In genomic region chr17:13715511-13715910, GRCm38 (mm10) we compare ENCODE assay signal across 16 mouse cellular contexts. TPM values are rescaled to one million over a fixed set of nuclear protein-coding genes. Genes with fewer than 3 reads are reported as not detected.
DNase-seq lines count a peak whose midpoint lies in the region; ATAC-seq and TF ChIP-seq lines count a peak whose summit lies in the region.
"Had no signal": no experiment of that assay in that cellular context is flagged by ENCODE, and none has a peak within 500 bp of the region (broad histone marks: within the 10 kb centered on the region; RNA-seq: fewer than 3 reads in every experiment).

No protein-coding gene starts in this region.

- no peaks in the 10 kb centered on the region for H3K36me3 ChIP-seq in intestine, embryonic 16.5 days (ENCODE audit: control insufficient read depth, insufficient read depth, low read length)
- H3K36me3 ChIP-seq in intestine, embryonic 15.5 days = no peaks in the 10 kb centered on the region
- H3K36me3 ChIP-seq in thymus, adult 2 months (ENCODE audit: control insufficient read depth, insufficient read depth, low read length) = no peaks in the 10 kb centered on the region
- H3K36me3 ChIP-seq: embryonic facial prominence, embryonic 12.5 days; hindbrain, embryonic 13.5 days; lung, embryonic 15.5 days; neural tube, embryonic 15.5 days had no signal

- no peak overlapping the region for H3K9ac ChIP-seq in intestine, embryonic 16.5 days (ENCODE audit: low read depth, low read length)
- no peak overlapping the region for H3K9ac ChIP-seq in intestine, embryonic 15.5 days
- H3K9ac ChIP-seq: embryonic facial prominence, embryonic 12.5 days; hindbrain, embryonic 13.5 days; lung, embryonic 15.5 days; neural tube, embryonic 15.5 days had no signal

- TF ChIP-seq CTCF in thymus, adult 2 months (IDR thresholded peaks at IDR 0.05; ENCODE audit: borderline replicate concordance, control insufficient read depth, extremely low read depth, insufficient read depth, low read length, poor library complexity) = no peak
- TF ChIP-seq CTCF in cerebellum, adult 2 months (IDR thresholded peaks at IDR 0.05; ENCODE audit: borderline replicate concordance, insufficient read depth, low read depth, low read length) = no peak

- DNase-seq in thymus, postnatal 4 days = peak; percentile 24
- DNase-seq in thymus, adult 2 months = no peak
- no peak for DNase-seq in frontal cortex, postnatal 25 days (ENCODE audit: low spot score in 2 of 2)
- no peak for DNase-seq in cerebellum, adult 2 months
- DNase-seq: cerebellum, postnatal 25 days; left cerebral cortex, postnatal 4 days; retina, postnatal 1 day; thymus, postnatal 25 days had no signal

- H3K27ac ChIP-seq in intestine, embryonic 16.5 days (ENCODE audit: low read length) = no peak overlapping the region
- no peak overlapping the region for H3K27ac ChIP-seq in intestine, embryonic 15.5 days
- no peak overlapping the region for H3K27ac ChIP-seq in thymus, adult 2 months (ENCODE audit: control insufficient read depth, insufficient read depth, low read length)
- H3K27ac ChIP-seq in cerebellum, adult 2 months (ENCODE audit: insufficient read depth, low read length) = no peak overlapping the region
- H3K27ac ChIP-seq: embryonic facial prominence, embryonic 12.5 days; hindbrain, embryonic 13.5 days; lung, embryonic 15.5 days; neural tube, embryonic 15.5 days had no signal

- 64% methylated on average over 9 of the region's 9 CpGs for WGBS in intestine, embryonic 16.5 days
- WGBS in intestine, embryonic 15.5 days = 62% methylated on average over 9 of the region's 9 CpGs
- 18% methylated on average over 9 of the region's 9 CpGs for WGBS in thymus, adult 2 months
- 51% methylated on average over 9 of the region's 9 CpGs for WGBS in cerebellum, adult 2 months

- 0 out of 2 replicates have a peak, but pooled peaks have one; percentile 23 for ATAC-seq in intestine, embryonic 16.5 days
- no peak for ATAC-seq in intestine, embryonic 15.5 days
- peak; percentile 97 for ATAC-seq in megakaryocyte progenitor cell, adult 5-6 weeks (replicated peaks; ENCODE audit: poor library complexity)

- no peak overlapping the region for H3K4me3 ChIP-seq in intestine, embryonic 16.5 days (ENCODE audit: low read length)
- H3K4me3 ChIP-seq in intestine, embryonic 15.5 days (replicated peaks) = no peak overlapping the region
- no peak overlapping the region for H3K4me3 ChIP-seq in thymus, adult 2 months (ENCODE audit: control insufficient read depth, insufficient read depth, low read length)
- no peak overlapping the region for H3K4me3 ChIP-seq in cerebellum, adult 2 months (replicated peaks; ENCODE audit: insufficient read depth, low read depth, low read length)
- H3K4me3 ChIP-seq: embryonic facial prominence, embryonic 12.5 days; hindbrain, embryonic 13.5 days; lung, embryonic 15.5 days; neural tube, embryonic 15.5 days had no signal

- H3K4me1 ChIP-seq in intestine, embryonic 16.5 days (ENCODE audit: control insufficient read depth, insufficient read depth, low read length) = no peaks in the 10 kb centered on the region
- H3K4me1 ChIP-seq in intestine, embryonic 15.5 days (replicated peaks) = no peaks in the 10 kb centered on the region
- H3K4me1 ChIP-seq in thymus, adult 2 months (replicated peaks; ENCODE audit: control insufficient read depth, insufficient read depth, low read length) = peaks cover 2% of the 10 kb centered on the region; the same call in 1 of the 2 replicates
- peaks cover 4% of the 10 kb centered on the region; the same call in 1 of the 2 replicates for H3K4me1 ChIP-seq in cerebellum, adult 2 months (ENCODE audit: control insufficient read depth, insufficient read depth, low read length)
- H3K4me1 ChIP-seq: embryonic facial prominence, embryonic 12.5 days; hindbrain, embryonic 13.5 days; lung, embryonic 15.5 days; neural tube, embryonic 15.5 days had no signal

- H3K27me3 ChIP-seq in intestine, embryonic 16.5 days (replicated peaks; ENCODE audit: control insufficient read depth, insufficient read depth, low read length) = no peaks in the 10 kb centered on the region
- no peaks in the 10 kb centered on the region for H3K27me3 ChIP-seq in intestine, embryonic 15.5 days (replicated peaks)
- H3K27me3 ChIP-seq in thymus, adult 2 months (ENCODE audit: control insufficient read depth, insufficient read depth, low read length) = no peaks in the 10 kb centered on the region
- no peaks in the 10 kb centered on the region for H3K27me3 ChIP-seq in cerebellum, adult 2 months (ENCODE audit: control insufficient read depth, insufficient read depth, low read length)
- H3K27me3 ChIP-seq: embryonic facial prominence, embryonic 12.5 days; hindbrain, embryonic 13.5 days; lung, embryonic 15.5 days; neural tube, embryonic 15.5 days had no signal

- H3K9me3 ChIP-seq in intestine, embryonic 16.5 days (ENCODE audit: control insufficient read depth, low read length) = no peaks in the 10 kb centered on the region
- no peaks in the 10 kb centered on the region for H3K9me3 ChIP-seq in intestine, embryonic 15.5 days
- H3K9me3 ChIP-seq: embryonic facial prominence, embryonic 12.5 days; hindbrain, embryonic 13.5 days; lung, embryonic 15.5 days; neural tube, embryonic 15.5 days had no signal

- no peak overlapping the region for H3K4me2 ChIP-seq in intestine, embryonic 16.5 days (ENCODE audit: low read depth, low read length)
- no peak overlapping the region for H3K4me2 ChIP-seq in intestine, embryonic 15.5 days (replicated peaks)
- H3K4me2 ChIP-seq: embryonic facial prominence, embryonic 12.5 days; hindbrain, embryonic 13.5 days; lung, embryonic 15.5 days; neural tube, embryonic 15.5 days had no signal

- TF ChIP-seq POLR2A in thymus, adult 2 months (IDR thresholded peaks at IDR 0.05; ENCODE audit: control insufficient read depth, extremely low read depth, insufficient read depth, low read length, poor library complexity) = no peak
- no peak for TF ChIP-seq POLR2A in cerebellum, adult 2 months (IDR thresholded peaks at IDR 0.05; ENCODE audit: borderline replicate concordance, insufficient read depth, low read length)

RNA-seq across cellular contexts. Expression of gene Afdn, which starts 44.8 kb away (rescaled TPM):
- 29.3 and 39.5 TPM in 2 replicates for polyA plus RNA-seq in intestine, embryonic 16.5 days (2015; fragmentation: Nextera tagmentation; extraction: Ambion mirVana)
- 76.6 and 84.9 TPM in 2 replicates for polyA plus RNA-seq in intestine, embryonic 15.5 days (2015; fragmentation: Nextera tagmentation; extraction: Ambion mirVana)
- polyA plus RNA-seq in thymus, adult 2 months (2012; rRNA removed) = 7.7 and 11.6 TPM in 2 replicates
- 2.5 and 3.7 TPM in 2 replicates for total RNA-seq in megakaryocyte progenitor cell, adult 5-6 weeks (2015)
- total RNA-seq in megakaryocyte progenitor cell, adult 5-6 weeks (2017) = 2.6 and 5.6 TPM in 2 replicates
- 85.5 and 94.0 TPM in 2 replicates for polyA plus RNA-seq in cerebellum, adult 2 months (2012; rRNA removed)

RNA-seq across cellular contexts. Expression of gene Tcte2, which starts 46.1 kb away (rescaled TPM):
- 4.0 and 4.1 TPM in 2 replicates for polyA plus RNA-seq in intestine, embryonic 16.5 days (2015; fragmentation: Nextera tagmentation; extraction: Ambion mirVana)
- 3.9 and 6.0 TPM in 2 replicates for polyA plus RNA-seq in intestine, embryonic 15.5 days (2015; fragmentation: Nextera tagmentation; extraction: Ambion mirVana)
- 0.61 and 0.71 TPM in 2 replicates for polyA plus RNA-seq in thymus, adult 2 months (2012; rRNA removed)
- total RNA-seq in megakaryocyte progenitor cell, adult 5-6 weeks (2015) = 1.0 TPM in 1 of 2 replicates, not detected in the other
- total RNA-seq in megakaryocyte progenitor cell, adult 5-6 weeks (2017) = not detected in 2 replicates
- 12.1 and 13.8 TPM in 2 replicates for polyA plus RNA-seq in cerebellum, adult 2 months (2012; rRNA removed)
- total RNA-seq: monocyte, adult 5-6 weeks had no signal
